Mouse (Mus musculus): ENCODE measurements at regions not wholly inside any gene's neighbourhood (a gene's known extent, or its start where the extent isn't known, plus 50 kb on each side); places are given as distances from the start of the nearest gene placed in this dataset.

GRCm38 (mm10) chr10:43710886-43711256 is 132.8 kb downstream of the Cd24a start:
- no peak for DNase-seq (ENCODE audit: low read depth, low spot score)

- DNase-seq (ENCODE audit: low read depth, low spot score): no peak
Measured at GRCm38 (mm10) chr10:43712657-43713056, 134.6 kb downstream of the Cd24a start.

- DNase-seq (ENCODE audit: low read depth, low spot score): no peak
Measured at GRCm38 (mm10) chr10:43718768-43719167, 140.7 kb downstream of the Cd24a start.

- no peak for DNase-seq (ENCODE audit: low read depth, low spot score)
Measured at GRCm38 (mm10) chr10:43721356-43721755, 143.3 kb downstream of the Cd24a start.

- DNase-seq (ENCODE audit: low read depth, low spot score): no peak
Measured at GRCm38 (mm10) chr10:43722164-43722563, 144.1 kb downstream of the Cd24a start.

- no peak for DNase-seq (ENCODE audit: low read depth, low spot score)
Measured at GRCm38 (mm10) chr10:43722711-43723614, 144.9 kb downstream of the Cd24a start.

GRCm38 (mm10) chr10:43723615-43723937 is 145.5 kb downstream of the Cd24a start:
- no peak for DNase-seq (ENCODE audit: low read depth, low spot score)

- DNase-seq (ENCODE audit: low read depth, low spot score): no peak
Measured at GRCm38 (mm10) chr10:43727746-43728145, 149.7 kb downstream of the Cd24a start.

- DNase-seq (ENCODE audit: low read depth, low spot score): no peak
Measured at GRCm38 (mm10) chr10:43729184-43729583, 151.1 kb downstream of the Cd24a start.

- DNase-seq (ENCODE audit: low read depth, low spot score): no peak
Measured at GRCm38 (mm10) chr10:43733618-43734415, 155.7 kb downstream of the Cd24a start.

- no peak for DNase-seq (ENCODE audit: low read depth, low spot score)
Measured at GRCm38 (mm10) chr10:43739181-43739580, 161.1 kb downstream of the Cd24a start.

- DNase-seq (ENCODE audit: low read depth, low spot score): no peak
Measured at GRCm38 (mm10) chr10:43739718-43740117, 161.6 kb downstream of the Cd24a start.

GRCm38 (mm10) chr10:43740204-43740865 is 161.2 kb downstream of the Qrsl1 start:
- no peak for DNase-seq (ENCODE audit: low read depth, low spot score)

- no peak for DNase-seq (ENCODE audit: low read depth, low spot score)
Measured at GRCm38 (mm10) chr10:43741361-43742084, 160.0 kb downstream of the Qrsl1 start.

- no peak for DNase-seq (ENCODE audit: low read depth, low spot score)
Measured at GRCm38 (mm10) chr10:43742085-43743054, 159.2 kb downstream of the Qrsl1 start.

- DNase-seq (ENCODE audit: low read depth, low spot score): no peak
Measured at GRCm38 (mm10) chr10:43743188-43744120, 158.1 kb downstream of the Qrsl1 start.

- DNase-seq (ENCODE audit: low read depth, low spot score): no peak
Measured at GRCm38 (mm10) chr10:43745931-43746630, 155.5 kb downstream of the Qrsl1 start.

- no peak for DNase-seq (ENCODE audit: low read depth, low spot score)
Measured at GRCm38 (mm10) chr10:43746631-43747001, 154.9 kb downstream of the Qrsl1 start.

GRCm38 (mm10) chr10:43747541-43747940 is 154.0 kb downstream of the Qrsl1 start:
- no peak for DNase-seq (ENCODE audit: low read depth, low spot score)
